In the genomic region with DNA sequence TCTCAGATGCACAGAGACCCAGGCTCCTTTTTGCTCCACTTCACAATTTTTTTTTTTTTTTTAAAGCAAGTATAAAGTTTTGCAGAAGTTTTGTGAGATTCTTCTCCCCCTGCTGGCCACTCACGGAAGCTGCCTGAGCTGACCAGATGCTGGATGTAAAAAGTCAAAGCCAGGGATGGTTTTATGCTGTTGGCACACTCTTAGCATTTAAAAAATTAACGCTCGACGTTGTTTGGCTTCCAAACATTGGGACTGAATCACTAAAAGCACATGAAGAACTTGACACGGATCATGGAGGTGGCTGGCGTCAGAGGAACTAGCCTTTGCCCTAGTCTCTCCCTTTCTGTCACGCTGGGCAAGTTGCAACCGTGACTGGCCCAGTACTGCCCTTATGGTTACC, we compare ENCODE assay signal across 9 mouse cellular contexts.
DNase-seq lines count a peak whose midpoint lies in the region; TF ChIP-seq lines count a peak whose summit lies in the region.
"Had no signal": no experiment of that assay in that cellular context is flagged by ENCODE, and none has a peak within 500 bp of the region (broad histone marks: within the 10 kb centered on the region; RNA-seq: fewer than 3 reads in every experiment).

No protein-coding gene starts in this region.

- intact Hi-C loops in gastrocnemius, postnatal 14 days (cut with DNase I; ENCODE audit: low total_unique reads): loop anchor here (10.0 kb wide), 1 partner anchor 527 kb away; no protein-coding TSS in a partner anchor

- H3K36me3 ChIP-seq in E14TG2a.4 (ENCODE audit: insufficient read depth, low read length): no peaks in the 10 kb centered on the region
- H3K36me3 ChIP-seq: lung, embryonic 15.5 days; stomach, embryonic 15.5 days had no signal

- H3K4me1 ChIP-seq in E14TG2a.4 (replicated peaks; ENCODE audit: low read depth, low read length): no peaks in the 10 kb centered on the region
- H3K4me1 ChIP-seq: lung, embryonic 15.5 days; stomach, embryonic 15.5 days had no signal

- H3K9me3 ChIP-seq in E14TG2a.4 (ENCODE audit: low read length): no peaks in the 10 kb centered on the region
- H3K9me3 ChIP-seq: lung, embryonic 15.5 days; stomach, embryonic 15.5 days had no signal

- TF ChIP-seq CTCF in layer of hippocampus, adult 2 months (conservative IDR thresholded peaks at IDR 0.05): peak; percentile 92
- TF ChIP-seq CTCF in E14TG2a.4 (conservative IDR thresholded peaks at IDR 0.05; ENCODE audit: low read length): peak; percentile 71

- H3K27me3 ChIP-seq in E14TG2a.4 (ENCODE audit: insufficient read depth, low read length): no peaks in the 10 kb centered on the region
- H3K27me3 ChIP-seq: lung, embryonic 15.5 days; stomach, embryonic 15.5 days had no signal

- no peak overlapping the region for H3K4me3 ChIP-seq in layer of hippocampus, adult 2 months
- H3K4me3 ChIP-seq in E14TG2a.4 (replicated peaks; ENCODE audit: low read length): no peak overlapping the region
- H3K4me3 ChIP-seq: lung, embryonic 15.5 days; stomach, embryonic 15.5 days had no signal

- no peak for DNase-seq in layer of hippocampus, adult 2 months (ENCODE audit: low spot score in 2 of 2)
- no peak for DNase-seq in layer of hippocampus, adult 11-12 months (ENCODE audit: low spot score)
- peak; percentile 75 for DNase-seq in NIH3T3 (ENCODE audit: low read depth)
- DNase-seq in gastrocnemius, postnatal 14 days: peak; percentile 44
- peak; percentile 63 for DNase-seq in lung, postnatal 36 days
- DNase-seq in right cerebral cortex, postnatal 25 days: no peak

- peak overlapping the region; percentile 43; the same call in 1 of the 2 replicates for H3K27ac ChIP-seq in layer of hippocampus, adult 2 months
- H3K27ac ChIP-seq: lung, embryonic 15.5 days; stomach, embryonic 15.5 days had no signal

Comparison
In these comparisons a context has a peak if more than half of its experiments do, and no peak if none do; other contexts are left out.
1. DNase-seq: peak in NIH3T3 (single experiment), gastrocnemius, postnatal 14 days (single experiment) and lung, postnatal 36 days (single experiment); none in layer of hippocampus, adult 2 months (0 of 2), layer of hippocampus, adult 11-12 months (single experiment) and right cerebral cortex, postnatal 25 days (single experiment).